Mouse (Mus musculus) myocyte (in vitro differentiated cells): Measurements from ENCODE around the gene Nmrk1. TPM values are rescaled to one million over a fixed set of nuclear protein-coding genes. Genes with fewer than 3 reads are reported as not detected.
A peak's percentile ranks its signal among the peaks of the same experiment; 100 is the strongest.

Experiments
- H3K27me3 ChIP-seq: one replicate; pipeline ENCODE4 v1.6.1; 2011; ENCODE audit not compliant: control insufficient read depth, insufficient read depth, insufficient read length
- H3K36me3 ChIP-seq: one replicate; pipeline ENCODE4 v1.6.1; 2011; ENCODE audit not compliant: control insufficient read depth, insufficient read depth
- H3K4me2 ChIP-seq: one replicate; pipeline ENCODE4 v1.6.1; 2011; ENCODE audit warnings: low read depth, control low read depth
- H3K4me3 ChIP-seq: one replicate; pipeline ENCODE4 v1.5.1; 2011; ENCODE audit warnings: mild to moderate bottlenecking, control low read depth, moderate library complexity
- H3K79me2 ChIP-seq: one replicate; pipeline ENCODE4 v1.6.1; 2011; ENCODE audit not compliant: control insufficient read depth, insufficient read depth
- H3ac ChIP-seq: one replicate; pipeline ENCODE4 v1.6.1; 2011; ENCODE audit not compliant: control insufficient read depth, insufficient read length
- CEBPB ChIP-seq: IDR thresholded peaks from 2 replicates; pipeline ENCODE4 v1.6.1; 2011; ENCODE audit warnings: mild to moderate bottlenecking, moderate library complexity; ENCODE audit not compliant: poor library complexity, insufficient read depth, severe bottlenecking
- E2F4 ChIP-seq: IDR thresholded peaks from one replicate; pipeline ENCODE4 v1.6.1; 2011; ENCODE audit warnings: mild to moderate bottlenecking, control low read depth, moderate library complexity; ENCODE audit not compliant: insufficient read depth
- MAX ChIP-seq: IDR thresholded peaks from one replicate; pipeline ENCODE4 v1.6.1; 2011; ENCODE audit warnings: low read depth, mild to moderate bottlenecking, control low read depth
- MYOD1 ChIP-seq, 3 experiments: IDR thresholded peaks; one replicate each; pipeline ENCODE4 v1.6.1; 2011; ENCODE audit warnings: control low read depth in 2 of 3, low read depth in 2 of 3, mild to moderate bottlenecking in 2 of 3, moderate library complexity in 1 of 3; ENCODE audit not compliant: insufficient read length in 2 of 3, control insufficient read depth in 1 of 3
- MYOG ChIP-seq, 3 experiments: IDR thresholded peaks; one replicate each; pipeline ENCODE4 v1.6.1; 2011; ENCODE audit warnings: control low read depth in 2 of 3, low read depth in 2 of 3, mild to moderate bottlenecking in 2 of 3; ENCODE audit not compliant: insufficient read length in 2 of 3, control insufficient read depth in 1 of 3, insufficient read depth in 1 of 3
- POLR2A ChIP-seq: IDR thresholded peaks from one replicate; pipeline ENCODE4 v1.6.1; 2011; ENCODE audit warnings: low read depth, mild to moderate bottlenecking, control low read depth, moderate library complexity; ENCODE audit not compliant: insufficient read length
- POLR2AphosphoS2 ChIP-seq: IDR thresholded peaks from one replicate; pipeline ENCODE4 v1.6.1; 2011; ENCODE audit warnings: low read depth, control low read depth; ENCODE audit not compliant: insufficient read length
- REST ChIP-seq: IDR thresholded peaks from one replicate; pipeline ENCODE4 v1.6.1; 2011; ENCODE audit warnings: mild to moderate bottlenecking, control low read depth, moderate library complexity; ENCODE audit not compliant: insufficient read depth, insufficient read length
- SRF ChIP-seq: IDR thresholded peaks from one replicate; pipeline ENCODE4 v1.6.1; 2011; ENCODE audit warnings: low read depth; ENCODE audit not compliant: control insufficient read depth, insufficient read length
- TCF12 ChIP-seq: IDR thresholded peaks from one replicate; pipeline ENCODE4 v1.6.1; 2011; ENCODE audit warnings: mild to moderate bottlenecking, control low read depth; ENCODE audit not compliant: poor library complexity, insufficient read depth, severe bottlenecking
- TCF3 ChIP-seq: IDR thresholded peaks from one replicate; pipeline ENCODE4 v1.6.1; 2011; ENCODE audit warnings: low read depth, control low read depth; ENCODE audit not compliant: insufficient read length
- USF1 ChIP-seq: IDR thresholded peaks from one replicate; pipeline ENCODE4 v1.6.1; 2011; ENCODE audit warnings: low read depth, mild to moderate bottlenecking, control low read depth, moderate library complexity
- polyA plus RNA-seq: library from polyadenylated mRNA; unstranded; fragments of >200 nt; fragmentation: generic; extraction: Trizol; gene quantifications from one replicate; pipeline ENCODE4 v1.2.1, GENCODE M21; 2012; ENCODE audit warnings: missing spikeins

The Nmrk1 gene
- polyA plus RNA-seq, 1 experiment = 2.0 TPM

DNA sequence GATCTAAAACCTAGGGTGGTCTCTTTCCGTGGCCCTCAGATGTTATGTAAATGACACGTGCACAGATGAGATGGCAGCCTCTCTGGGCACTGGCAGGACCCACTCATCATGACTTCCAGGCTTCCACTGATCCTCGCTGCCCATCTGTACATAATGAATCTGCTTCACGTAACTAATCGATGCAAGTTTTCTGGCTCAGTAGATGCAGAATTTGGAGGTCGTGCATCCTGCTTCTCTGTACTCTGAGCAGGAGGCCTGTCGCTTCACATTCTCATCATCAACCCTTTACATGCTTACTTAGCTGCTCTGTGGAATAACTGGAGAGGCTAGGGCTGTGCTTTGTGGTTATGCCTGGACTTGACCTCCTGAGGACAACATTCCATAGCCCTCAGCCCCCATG lies 35.2 kb downstream of the Nmrk1 start:
- Histone ChIP-seq H3K79me2 (peaks cover 9% of the 10 kb centered on the region), H3K4me3 (no peak overlapping the region), H3K36me3 (no peaks in the 10 kb centered on the region), H3K27me3 (no peaks in the 10 kb centered on the region), H3ac (no peak overlapping the region), H3K4me2 (no peak overlapping the region)
- TF ChIP-seq TCF3 (no peak), POLR2AphosphoS2 (no peak), CEBPB (no peak), SRF (no peak), MAX (no peak), MYOG (IDR thresholded peaks at IDR 0.05; ENCODE audit: control insufficient read depth in 1 of 3, insufficient read depth in 1 of 3, insufficient read length in 2 of 3, low read depth in 2 of 3) (no peak), POLR2A (no peak), USF1 (no peak), REST (no peak), TCF12 (no peak), E2F4 (no peak), MYOD1 (IDR thresholded peaks at IDR 0.05; ENCODE audit: control insufficient read depth in 1 of 3, insufficient read length in 2 of 3, low read depth in 2 of 3) (no peak)

DNA sequence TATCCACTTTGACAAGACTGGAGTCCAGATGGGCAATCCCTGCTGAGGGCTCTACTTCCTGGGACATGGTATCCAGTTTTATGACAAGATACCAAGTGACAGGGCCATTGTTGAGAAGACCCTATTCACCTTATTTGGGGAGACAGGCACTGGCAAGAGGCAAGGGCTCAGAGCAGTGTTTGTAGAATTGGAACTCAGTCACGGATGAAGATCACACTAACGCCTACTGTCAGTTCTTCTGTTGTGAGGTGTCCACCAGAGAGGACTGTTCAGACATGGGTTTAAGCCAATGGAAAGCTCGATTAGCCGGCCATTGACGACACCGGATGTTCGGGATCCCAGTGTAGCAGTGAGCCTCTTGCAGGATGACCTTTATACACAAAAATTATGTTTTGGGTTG lies 37.8 kb downstream of the Nmrk1 start:
- Histone ChIP-seq H3K4me2 (no peak overlapping the region), H3ac (no peak overlapping the region), H3K27me3 (no peaks in the 10 kb centered on the region), H3K4me3 (no peak overlapping the region), H3K36me3 (no peaks in the 10 kb centered on the region), H3K79me2 (peaks cover 35% of the 10 kb centered on the region)
- TF ChIP-seq POLR2A (no peak), TCF3 (no peak), POLR2AphosphoS2 (no peak), MYOD1 (IDR thresholded peaks at IDR 0.05; ENCODE audit: control insufficient read depth in 1 of 3, insufficient read length in 2 of 3, low read depth in 2 of 3) (no peak), MAX (no peak), REST (no peak), TCF12 (no peak), MYOG (IDR thresholded peaks at IDR 0.05; ENCODE audit: control insufficient read depth in 1 of 3, insufficient read depth in 1 of 3, insufficient read length in 2 of 3, low read depth in 2 of 3) (no peak), USF1 (no peak), SRF (no peak), E2F4 (no peak), CEBPB (no peak)

DNA sequence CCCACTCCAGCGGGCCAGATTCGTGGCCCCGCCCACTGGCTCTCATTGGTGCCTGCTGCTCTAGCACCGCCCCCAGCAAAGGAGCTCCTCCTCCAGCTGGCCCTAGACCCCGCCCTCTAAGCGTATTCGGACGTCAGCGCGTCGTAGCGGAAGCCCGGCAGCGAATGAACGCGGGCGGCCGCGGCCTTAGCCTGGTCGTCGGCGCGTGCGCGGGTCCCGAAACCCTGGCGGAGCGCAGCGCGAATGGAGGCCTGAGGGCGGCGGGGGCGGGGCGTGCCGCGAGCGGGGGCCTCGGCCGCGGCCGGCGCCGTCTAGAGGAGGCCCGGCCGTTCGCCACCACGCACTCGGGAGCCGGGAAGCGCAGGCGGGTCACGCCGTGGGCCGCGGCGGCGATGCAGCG lies 38.9 kb downstream of the Nmrk1 start, which contains the start of gene Carnmt1:
Gene Carnmt1, plus strand, starts transcription at position 157 of the 400 bp plus-strand sequence.
- Histone ChIP-seq H3K4me2 (peak within 1 kb of the TSS; percentile 96), H3K4me3 (peak within 1 kb of the TSS; percentile 46), H3K36me3 (no peaks in the 10 kb centered on the region), H3K27me3 (no peaks in the 10 kb centered on the region), H3K79me2 (peaks cover 45% of the 10 kb centered on the region), H3ac (peak within 1 kb of the TSS; percentile 76)
- TF ChIP-seq TCF3 = no peak
- TF ChIP-seq MYOD1 (IDR thresholded peaks at IDR 0.05; ENCODE audit: control insufficient read depth in 1 of 3, insufficient read length in 2 of 3, low read depth in 2 of 3) = no peak
- no peak for TF ChIP-seq MYOG (IDR thresholded peaks at IDR 0.05; ENCODE audit: control insufficient read depth in 1 of 3, insufficient read depth in 1 of 3, insufficient read length in 2 of 3, low read depth in 2 of 3)
- no peak for TF ChIP-seq REST
- peak; percentile 70 for TF ChIP-seq POLR2A
- TF ChIP-seq MAX = no peak
- TF ChIP-seq TCF12 = no peak
- peak; percentile 48 for TF ChIP-seq POLR2AphosphoS2
- TF ChIP-seq SRF = no peak
- TF ChIP-seq USF1 = no peak

DNA sequence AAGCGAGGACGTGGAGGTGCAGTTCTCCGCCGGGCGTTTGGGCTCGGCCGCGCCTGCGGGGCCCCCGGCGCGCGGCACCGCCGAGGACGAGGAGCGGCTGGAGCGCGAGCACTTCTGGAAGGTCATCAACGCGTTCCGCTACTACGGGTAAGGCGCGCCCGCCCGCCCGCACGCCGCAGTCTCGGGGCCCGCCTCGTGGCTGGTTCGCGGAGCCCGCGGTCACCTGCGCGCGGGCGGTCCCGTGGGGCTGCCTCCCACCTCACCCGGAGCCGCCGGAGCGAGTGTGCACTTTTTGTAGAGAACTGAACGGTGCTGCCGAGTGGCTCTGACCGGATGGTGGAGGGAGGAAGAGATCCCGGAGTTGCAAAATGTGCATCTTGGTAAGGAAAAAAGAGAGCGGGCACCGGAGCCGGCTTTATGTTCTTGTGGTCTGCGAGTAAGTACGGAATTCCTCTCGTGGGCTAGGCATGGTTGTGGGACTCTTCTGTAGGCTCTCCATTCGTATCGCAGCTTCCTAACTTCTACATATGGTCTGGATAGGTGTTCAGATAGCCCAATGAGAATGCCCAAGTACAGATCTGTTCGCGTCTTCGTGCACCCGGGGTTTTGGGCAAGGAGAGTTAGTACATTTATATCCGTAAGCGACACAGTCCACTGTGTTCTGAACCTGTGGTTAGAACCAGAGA lies 39.4 kb downstream of the Nmrk1 start:
- Histone ChIP-seq H3K79me2 (peaks cover 50% of the 10 kb centered on the region), H3K36me3 (no peaks in the 10 kb centered on the region), H3K27me3 (no peaks in the 10 kb centered on the region), H3K4me2 (peak overlapping the region; percentile 96), H3K4me3 (peak overlapping the region; percentile 46), H3ac (peak overlapping the region; percentile 76)
- no peak for TF ChIP-seq MYOD1 (IDR thresholded peaks at IDR 0.05; ENCODE audit: control insufficient read depth in 1 of 3, insufficient read length in 2 of 3, low read depth in 2 of 3)
- TF ChIP-seq TCF12 = no peak
- TF ChIP-seq MAX = no peak
- no peak for TF ChIP-seq USF1
- no peak for TF ChIP-seq POLR2A
- TF ChIP-seq CEBPB = no peak
